25 mouse cellular contexts compared by ENCODE assay signal in genomic region chr8:70361484-70362032, GRCm38 (mm10). TPM values are rescaled to one million over a fixed set of nuclear protein-coding genes. Genes with fewer than 3 reads are reported as not detected.
DNase-seq lines count a peak whose midpoint lies in the region; ATAC-seq and TF ChIP-seq lines count a peak whose summit lies in the region.
"Had no signal": no experiment of that assay in that cellular context is flagged by ENCODE, and none has a peak within 500 bp of the region (broad histone marks: within the 10 kb centered on the region; RNA-seq: fewer than 3 reads in every experiment).

No protein-coding gene starts in this region.

- no peaks in the 10 kb centered on the region for H3K9me3 ChIP-seq in hindbrain, embryonic 12.5 days (replicated peaks)
- no peaks in the 10 kb centered on the region for H3K9me3 ChIP-seq in hindbrain, embryonic 11.5 days (ENCODE audit: control insufficient read depth, low read length)
- H3K9me3 ChIP-seq in embryonic facial prominence, embryonic 15.5 days (replicated peaks) = no peaks in the 10 kb centered on the region
- H3K9me3 ChIP-seq: forebrain, embryonic 12.5 days; kidney, embryonic 15.5 days; midbrain, embryonic 10.5 days; midbrain, embryonic 15.5 days had no signal

- H3K36me3 ChIP-seq in hindbrain, embryonic 12.5 days = no peaks in the 10 kb centered on the region
- H3K36me3 ChIP-seq in hindbrain, embryonic 11.5 days (ENCODE audit: control insufficient read depth, insufficient read depth, low read length) = no peaks in the 10 kb centered on the region
- H3K36me3 ChIP-seq in embryonic facial prominence, embryonic 15.5 days = no peaks in the 10 kb centered on the region
- H3K36me3 ChIP-seq: forebrain, embryonic 12.5 days; heart, embryonic 13.5 days; kidney, embryonic 15.5 days; midbrain, embryonic 10.5 days; midbrain, embryonic 15.5 days had no signal

- ATAC-seq in hindbrain, embryonic 12.5 days (ENCODE audit: low FRiP score) = no peak
- no peak for ATAC-seq in hindbrain, embryonic 11.5 days (ENCODE audit: low FRiP score)
- ATAC-seq in embryonic facial prominence, embryonic 15.5 days (ENCODE audit: insufficient number of reproducible peaks, low FRiP score, low TSS enrichment, low read depth) = no peak
- ATAC-seq: hindbrain, embryonic 16.5 days; midbrain, embryonic 15.5 days had no signal

- no peak overlapping the region for H3K4me3 ChIP-seq in gastrocnemius, adult 2 months
- H3K4me3 ChIP-seq in hindbrain, embryonic 12.5 days = no peak overlapping the region
- no peak overlapping the region for H3K4me3 ChIP-seq in hindbrain, embryonic 11.5 days (ENCODE audit: low read depth, low read length)
- H3K4me3 ChIP-seq in embryonic facial prominence, embryonic 15.5 days (replicated peaks) = no peak overlapping the region
- H3K4me3 ChIP-seq: forebrain, embryonic 12.5 days; heart, embryonic 13.5 days; kidney, embryonic 15.5 days; midbrain, embryonic 10.5 days; midbrain, embryonic 15.5 days had no signal

- no peaks in the 10 kb centered on the region for H3K4me1 ChIP-seq in hindbrain, embryonic 12.5 days
- H3K4me1 ChIP-seq in hindbrain, embryonic 11.5 days (replicated peaks; ENCODE audit: control insufficient read depth, insufficient read depth, low read length) = no peaks in the 10 kb centered on the region
- peaks cover 4% of the 10 kb centered on the region; the same call in 1 of the 2 replicates for H3K4me1 ChIP-seq in embryonic facial prominence, embryonic 15.5 days
- H3K4me1 ChIP-seq: forebrain, embryonic 12.5 days; midbrain, embryonic 15.5 days had no signal

- H3K27ac ChIP-seq in gastrocnemius, adult 2 months = peak overlapping the region; percentile 64
- H3K27ac ChIP-seq in hindbrain, embryonic 12.5 days = no peak overlapping the region
- no peak overlapping the region for H3K27ac ChIP-seq in hindbrain, embryonic 11.5 days (ENCODE audit: low read depth, low read length)
- H3K27ac ChIP-seq in embryonic facial prominence, embryonic 15.5 days (replicated peaks) = 0 out of 2 replicates have a peak overlapping the region, but pooled peaks have one; percentile 30
- H3K27ac ChIP-seq: forebrain, embryonic 12.5 days; heart, embryonic 13.5 days; kidney, embryonic 15.5 days; liver, embryonic 14.5 days; midbrain, embryonic 10.5 days; midbrain, embryonic 15.5 days; stomach, postnatal 0 days had no signal

- TF ChIP-seq CTCF in gastrocnemius, adult 2 months (IDR thresholded peaks at IDR 0.05) = no peak

- 77% methylated on average over 10 of the region's 10 CpGs for WGBS in hindbrain, embryonic 12.5 days
- WGBS in hindbrain, embryonic 11.5 days = 74% methylated on average over 10 of the region's 10 CpGs
- 70% methylated on average over 10 of the region's 10 CpGs for WGBS in embryonic facial prominence, embryonic 15.5 days

- no peak overlapping the region for H3K4me2 ChIP-seq in hindbrain, embryonic 12.5 days (replicated peaks)
- no peak overlapping the region for H3K4me2 ChIP-seq in hindbrain, embryonic 11.5 days (replicated peaks; ENCODE audit: low read depth, low read length)
- no peak overlapping the region for H3K4me2 ChIP-seq in embryonic facial prominence, embryonic 15.5 days (replicated peaks)
- H3K4me2 ChIP-seq: forebrain, embryonic 12.5 days; heart, embryonic 13.5 days; kidney, embryonic 15.5 days; lung, embryonic 14.5 days; midbrain, embryonic 15.5 days had no signal

- peak; percentile 59 for DNase-seq in gastrocnemius, adult 2 months
- no peak for DNase-seq in gastrocnemius, postnatal 4 days (ENCODE audit: low spot score in 2 of 2)
- DNase-seq in hindbrain, embryonic 11.5 days (ENCODE audit: low spot score) = no peak
- no peak for DNase-seq in cerebellum, postnatal 36 days
- DNase-seq in cerebellum, adult 9-10 months = no peak
- DNase-seq: adrenal gland, adult 8-10 months; cerebellum, adult 8-10 months; heart, postnatal 10 days; lung, postnatal 14 days; right cerebral cortex, adult 18-20 months; thymus, adult 18-20 months had no signal

- peaks cover 6% of the 10 kb centered on the region for H3K27me3 ChIP-seq in hindbrain, embryonic 12.5 days
- H3K27me3 ChIP-seq in hindbrain, embryonic 11.5 days (ENCODE audit: control insufficient read depth, insufficient read depth, low read length) = no peaks in the 10 kb centered on the region
- H3K27me3 ChIP-seq in embryonic facial prominence, embryonic 15.5 days = peaks cover 4% of the 10 kb centered on the region; the same call in 1 of the 2 replicates
- H3K27me3 ChIP-seq: midbrain, embryonic 15.5 days had no signal

- intact Hi-C loops in gastrocnemius, adult 2 months (cut with DNase I) = no loop called here

- peak overlapping the region; percentile 23; the same call in 1 of the 2 replicates for H3K9ac ChIP-seq in hindbrain, embryonic 12.5 days
- no peak overlapping the region for H3K9ac ChIP-seq in hindbrain, embryonic 11.5 days (ENCODE audit: low read depth, low read length)
- H3K9ac ChIP-seq in embryonic facial prominence, embryonic 15.5 days = no peak overlapping the region
- H3K9ac ChIP-seq: forebrain, embryonic 12.5 days; heart, embryonic 13.5 days; kidney, embryonic 15.5 days; liver, embryonic 14.5 days; lung, embryonic 14.5 days; midbrain, embryonic 15.5 days had no signal

RNA-seq across cellular contexts. Expression of gene Upf1, which starts 8.5 kb away (rescaled TPM):
- 10 to 100 TPM; 28.1 to 35.1 TPM for total RNA-seq in gastrocnemius, adult 2 months (2021)
- total RNA-seq in gastrocnemius, postnatal 4 days (2021) = 10 to 100 TPM; 45.0 to 47.9 TPM
- polyA plus RNA-seq in hindbrain, embryonic 12.5 days (2016; fragmentation: Nextera tagmentation; extraction: Ambion mirVana) = 34.2 and 34.3 TPM in 2 replicates
- polyA plus RNA-seq in hindbrain, embryonic 11.5 days (2014; fragmentation: Nextera tagmentation; extraction: Ambion mirVana) = 21.4 TPM in 2 replicates
- 18.6 and 21.2 TPM in 2 replicates for polyA plus RNA-seq in embryonic facial prominence, embryonic 15.5 days (2015; fragmentation: Nextera tagmentation; extraction: Ambion mirVana)

RNA-seq across cellular contexts. Expression of gene Comp, which starts 11.8 kb away (rescaled TPM):
- 10 to 100 TPM in 1 of 2 experiments, 1 to 10 TPM in 1; 5.5 to 31.2 TPM for total RNA-seq in gastrocnemius, adult 2 months (2021)
- 1 to 10 TPM; 4.6 to 9.3 TPM for total RNA-seq in gastrocnemius, postnatal 4 days (2021)
- polyA plus RNA-seq in hindbrain, embryonic 12.5 days (2016; fragmentation: Nextera tagmentation; extraction: Ambion mirVana) = 1.2 and 3.0 TPM in 2 replicates
- polyA plus RNA-seq in hindbrain, embryonic 11.5 days (2014; fragmentation: Nextera tagmentation; extraction: Ambion mirVana) = 0.08 and 0.11 TPM in 2 replicates
- polyA plus RNA-seq in embryonic facial prominence, embryonic 15.5 days (2015; fragmentation: Nextera tagmentation; extraction: Ambion mirVana) = 5.1 and 7.3 TPM in 2 replicates
- total RNA-seq: granulocyte monocyte progenitor cell, adult 5-6 weeks had no signal

RNA-seq across cellular contexts. Expression of gene Gdf1, which starts 31.9 kb away (rescaled TPM):
- 1 to 10 TPM in 1 of 2 experiments, not detected in 1; 1.0 TPM for total RNA-seq in gastrocnemius, adult 2 months (2021)
- total RNA-seq in gastrocnemius, postnatal 4 days (2021) = 1 to 10 TPM; 3.5 to 4.0 TPM
- polyA plus RNA-seq in hindbrain, embryonic 12.5 days (2016; fragmentation: Nextera tagmentation; extraction: Ambion mirVana) = 2.2 and 4.4 TPM in 2 replicates
- polyA plus RNA-seq in hindbrain, embryonic 11.5 days (2014; fragmentation: Nextera tagmentation; extraction: Ambion mirVana) = 1.3 TPM in 2 replicates
- 1.7 and 2.6 TPM in 2 replicates for polyA plus RNA-seq in embryonic facial prominence, embryonic 15.5 days (2015; fragmentation: Nextera tagmentation; extraction: Ambion mirVana)
- total RNA-seq: granulocyte monocyte progenitor cell, adult 5-6 weeks; hematopoietic stem cell, adult 5-6 weeks had no signal
- polyA plus RNA-seq: embryonic facial prominence, embryonic 14.5 days had no signal

RNA-seq across cellular contexts. Expression of gene Cers1, which starts 46.0 kb away (rescaled TPM):
- total RNA-seq in gastrocnemius, adult 2 months (2021) = 10 to 100 TPM; 14.0 to 23.3 TPM
- 10 to 100 TPM; 23.1 to 24.4 TPM for total RNA-seq in gastrocnemius, postnatal 4 days (2021)
- polyA plus RNA-seq in hindbrain, embryonic 12.5 days (2016; fragmentation: Nextera tagmentation; extraction: Ambion mirVana) = 16.3 and 17.8 TPM in 2 replicates
- polyA plus RNA-seq in hindbrain, embryonic 11.5 days (2014; fragmentation: Nextera tagmentation; extraction: Ambion mirVana) = 5.7 and 6.2 TPM in 2 replicates
- polyA plus RNA-seq in embryonic facial prominence, embryonic 15.5 days (2015; fragmentation: Nextera tagmentation; extraction: Ambion mirVana) = 8.9 and 9.3 TPM in 2 replicates
- total RNA-seq: granulocyte monocyte progenitor cell, adult 5-6 weeks; hematopoietic stem cell, adult 5-6 weeks had no signal

RNA-seq across cellular contexts. Expression of gene Cope, which starts 59.2 kb away (rescaled TPM):
- total RNA-seq in gastrocnemius, adult 2 months (2021) = 100 to 1,000 TPM; 118 to 128 TPM
- total RNA-seq in gastrocnemius, postnatal 4 days (2021) = 100 to 1,000 TPM; 168 to 177 TPM
- 216 and 260 TPM in 2 replicates for polyA plus RNA-seq in hindbrain, embryonic 12.5 days (2016; fragmentation: Nextera tagmentation; extraction: Ambion mirVana)
- polyA plus RNA-seq in hindbrain, embryonic 11.5 days (2014; fragmentation: Nextera tagmentation; extraction: Ambion mirVana) = 268 and 278 TPM in 2 replicates
- 377 and 397 TPM in 2 replicates for polyA plus RNA-seq in embryonic facial prominence, embryonic 15.5 days (2015; fragmentation: Nextera tagmentation; extraction: Ambion mirVana)

Comparison
In these comparisons a context has a peak if more than half of its experiments do, and no peak if none do; other contexts are left out.
1. H3K27ac ChIP-seq: peak in gastrocnemius, adult 2 months (single experiment) and embryonic facial prominence, embryonic 15.5 days (single experiment); none in hindbrain, embryonic 12.5 days (single experiment) and hindbrain, embryonic 11.5 days (single experiment).